Mouse (Mus musculus) gastrocnemius, postnatal 10 days (tissue): ENCODE results near the gene Rragd. TPM values are rescaled to one million over a fixed set of nuclear protein-coding genes. Genes with fewer than 3 reads are reported as not detected.

Experiments used
- DNase-seq: peaks from one replicate; pipeline ENCODE4 v3.0.0; 2021; ENCODE audit warnings: mixed read lengths
- total RNA-seq, 2 experiments: library from RNA; stranded (reverse); gene quantifications; 2 replicates each; pipeline ENCODE4 v1.2.3; 2021

Rragd gene
- total RNA-seq, 2 experiments from 2014 or later, result 85.6 to 93.7 TPM

- DNase-seq, result no peak
Measured at GRCm38 (mm10) chr4:33033515-33033914, 50.7 kb downstream of the Rragd start.

GRCm38 (mm10) chr4:33039826-33040225, 57.0 kb downstream of the Rragd start:
- no peak for DNase-seq

GRCm38 (mm10) chr4:33049601-33050000, 66.8 kb downstream of the Rragd start:
- DNase-seq, result no peak

- no peak for DNase-seq
Measured at GRCm38 (mm10) chr4:33052055-33052454, 69.2 kb downstream of the Rragd start.

GRCm38 (mm10) chr4:33052650-33053049, 69.8 kb downstream of the Rragd start:
- DNase-seq, result no peak

GRCm38 (mm10) chr4:33054426-33054825, 71.6 kb downstream of the Rragd start:
- DNase-seq, result no peak

GRCm38 (mm10) chr4:33056317-33056716, 73.5 kb downstream of the Rragd start:
- no peak for DNase-seq

GRCm38 (mm10) chr4:33057890-33058687, 75.3 kb downstream of the Rragd start:
- peak; percentile 53 for DNase-seq

- no peak for DNase-seq
Measured at GRCm38 (mm10) chr4:33061158-33061557, 78.3 kb downstream of the Rragd start.

GRCm38 (mm10) chr4:33062981-33063380, 80.1 kb downstream of the Rragd start, which contains the start of gene Gabrr2:
Gene Gabrr2 (plus strand): TSS chr4:33062999.
- peak; percentile 29 for DNase-seq

- no peak for DNase-seq
Measured at GRCm38 (mm10) chr4:33064986-33065385, 82.1 kb downstream of the Rragd start.

GRCm38 (mm10) chr4:33066223-33066960, 83.6 kb downstream of the Rragd start:
- no peak for DNase-seq

- DNase-seq, result no peak
Measured at GRCm38 (mm10) chr4:33067331-33067730, 84.5 kb downstream of the Rragd start.

- no peak for DNase-seq
Measured at GRCm38 (mm10) chr4:33067826-33068225, 85.0 kb downstream of the Rragd start.

GRCm38 (mm10) chr4:33068894-33069293, 86.1 kb downstream of the Rragd start:
- DNase-seq, result no peak

- DNase-seq, result no peak
Measured at GRCm38 (mm10) chr4:33070326-33070725, 87.5 kb downstream of the Rragd start.

- DNase-seq, result no peak
Measured at GRCm38 (mm10) chr4:33071337-33071736, 88.5 kb downstream of the Rragd start.

Other genes starting within 250 kb of the Rragd start
- 10 to 100 TPM; 29.9 to 38.4 TPM for gene Lyrm2, start 182.8 kb upstream of the Rragd start, total RNA-seq
- gene Ankrd6, start 32.2 kb upstream of the Rragd start, total RNA-seq, result 1 to 10 TPM; 2.9 to 3.5 TPM
- 10 to 100 TPM; 60.1 to 66.0 TPM for gene Ube2j1, start 48.4 kb downstream of the Rragd start, total RNA-seq
- gene Gabrr2, start 80.0 kb downstream of the Rragd start, total RNA-seq, result 1 to 10 TPM; 2.2 to 8.1 TPM
- gene Gabrr1, start 149.5 kb downstream of the Rragd start, total RNA-seq, result under 1 TPM in 1 of 2 experiments, not detected in 1; 0.14 TPM
- gene Pm20d2, start 206.7 kb downstream of the Rragd start, total RNA-seq, result 10 to 100 TPM; 39.9 to 45.1 TPM
- under 1 TPM in 1 of 2 experiments, not detected in 1; 0.20 TPM for gene Srsf12, start 226.0 kb downstream of the Rragd start, total RNA-seq